ENCODE assay signal across 8 mouse cellular contexts in the genomic region with DNA sequence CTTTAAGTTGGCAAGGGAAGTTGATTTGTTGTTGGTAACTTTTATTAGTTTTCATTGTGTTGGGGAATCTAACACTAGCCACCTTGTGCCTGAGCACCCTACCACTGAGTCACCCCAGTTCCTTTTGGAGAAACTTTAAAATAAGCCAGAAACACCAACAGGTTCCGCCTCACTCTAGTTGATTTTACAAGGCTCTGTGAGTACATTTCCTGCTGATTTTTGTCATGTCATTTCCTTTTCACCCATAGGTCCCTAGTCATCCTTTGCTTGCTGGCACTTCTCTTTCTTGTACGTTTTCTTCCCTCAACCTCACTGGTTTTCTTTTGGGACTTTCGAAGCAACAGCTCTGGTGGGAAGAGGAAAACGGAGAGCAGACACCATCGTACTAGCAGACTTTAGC. TPM values are rescaled to one million over a fixed set of nuclear protein-coding genes. Genes with fewer than 3 reads are reported as not detected.
DNase-seq lines count a peak whose midpoint lies in the region; ATAC-seq and TF ChIP-seq lines count a peak whose summit lies in the region.
"Had no signal": no experiment of that assay in that cellular context is flagged by ENCODE, and none has a peak within 500 bp of the region (broad histone marks: within the 10 kb centered on the region; RNA-seq: fewer than 3 reads in every experiment).

No protein-coding gene starts in this region.

- no peak for ATAC-seq in forebrain, embryonic 16.5 days
- no peak for ATAC-seq in liver, embryonic 14.5 days (ENCODE audit: insufficient read depth)

- H3K27me3 ChIP-seq in forebrain, embryonic 16.5 days (replicated peaks; ENCODE audit: control insufficient read depth, insufficient read depth, low read length): no peaks in the 10 kb centered on the region
- no peaks in the 10 kb centered on the region for H3K27me3 ChIP-seq in liver, embryonic 14.5 days (ENCODE audit: control insufficient read depth, insufficient read depth, low read length)

- no peaks in the 10 kb centered on the region for H3K36me3 ChIP-seq in forebrain, embryonic 16.5 days (ENCODE audit: control insufficient read depth, insufficient read depth)
- H3K36me3 ChIP-seq in liver, embryonic 14.5 days (replicated peaks; ENCODE audit: control insufficient read depth, insufficient read depth, low read depth): no peaks in the 10 kb centered on the region

- H3K27ac ChIP-seq in forebrain, embryonic 16.5 days (ENCODE audit: low read length): no peak overlapping the region
- H3K27ac ChIP-seq in liver, embryonic 14.5 days: no peak overlapping the region

- TF ChIP-seq CTCF in liver, embryonic 14.5 days (IDR thresholded peaks at IDR 0.05; ENCODE audit: low read depth): no peak

- no peak overlapping the region for H3K9ac ChIP-seq in forebrain, embryonic 16.5 days (replicated peaks; ENCODE audit: low read depth, low read length)
- no peak overlapping the region; the same call in 1 of the 2 replicates for H3K9ac ChIP-seq in liver, embryonic 14.5 days (replicated peaks)

- 54% methylated on average over 5 of the region's 5 CpGs for WGBS in forebrain, embryonic 16.5 days
- WGBS in liver, embryonic 14.5 days (ENCODE audit: insufficient replicate concordance): 21% methylated on average over 5 of the region's 5 CpGs

- peak; percentile 7 for DNase-seq in thymus, postnatal 14 days
- DNase-seq in thymus, postnatal 36 days: no peak
- no peak for DNase-seq in liver, embryonic 14.5 days (ENCODE audit: low read depth in 3 of 3, low spot score in 3 of 3)
- no peak for DNase-seq in left cerebral cortex, postnatal 25 days (ENCODE audit: low spot score in 2 of 2)
- no peak for DNase-seq in right cerebral cortex, postnatal 14 days
- no peak for DNase-seq in Muller cell, postnatal 12 days (ENCODE audit: inconsistent ontology term)
- DNase-seq: cerebellum, adult 18-20 months had no signal

- TF ChIP-seq EP300 in liver, embryonic 14.5 days (IDR thresholded peaks at IDR 0.05; ENCODE audit: low read depth): no peak

- peak overlapping the region; percentile 65 for H3K4me2 ChIP-seq in forebrain, embryonic 16.5 days (ENCODE audit: low read length)
- H3K4me2 ChIP-seq in liver, embryonic 14.5 days (ENCODE audit: low read depth): peak overlapping the region; percentile 78

- intact Hi-C loops in left cerebral cortex, postnatal 25 days (cut with DNase I): loop anchor here (5.0 to 10.0 kb wide), 3 partner anchors 162 to 265 kb away; partner anchors contain the start of genes Atp7a, Atrx and Magt1

- H3K9me3 ChIP-seq in forebrain, embryonic 16.5 days (ENCODE audit: control insufficient read depth, low read length): no peaks in the 10 kb centered on the region
- H3K9me3 ChIP-seq in liver, embryonic 14.5 days (ENCODE audit: control insufficient read depth, low read length): no peaks in the 10 kb centered on the region

- peak overlapping the region; percentile 57; the same call in 1 of the 2 replicates for H3K4me3 ChIP-seq in forebrain, embryonic 16.5 days (replicated peaks; ENCODE audit: low read length)
- peak overlapping the region; percentile 60 to 65; a peak in 3 of 4 replicates for H3K4me3 ChIP-seq in liver, embryonic 14.5 days (ENCODE audit: insufficient read depth in 1 of 2, low read depth in 2 of 2, low read length in 2 of 2)

- H3K4me1 ChIP-seq in forebrain, embryonic 16.5 days (replicated peaks; ENCODE audit: control insufficient read depth, insufficient read depth, low read length): peaks cover 19% of the 10 kb centered on the region
- H3K4me1 ChIP-seq in liver, embryonic 14.5 days (replicated peaks; ENCODE audit: control insufficient read depth in 2 of 2, insufficient read depth in 2 of 2, low read length in 1 of 2): peaks cover 0 to 16% of the 10 kb centered on the region in 2 experiments; a peak in 2 of 4 replicates

RNA-seq across cellular contexts. Expression of gene Pgk1, which starts 2.5 kb away (rescaled TPM):
- polyA plus RNA-seq in forebrain, embryonic 16.5 days (2015; fragmentation: Nextera tagmentation; extraction: Ambion mirVana): 263 and 264 TPM in 2 replicates
- 99.2 and 148 TPM in 2 replicates for polyA plus RNA-seq in liver, embryonic 14.5 days (2012; rRNA removed)
- 133 and 153 TPM in 2 replicates for polyA plus RNA-seq in liver, embryonic 14.5 days (2014; fragmentation: Nextera tagmentation; extraction: Ambion mirVana)
- 100 to 1,000 TPM; 441 to 492 TPM for total RNA-seq in left cerebral cortex, postnatal 25 days (2021)

RNA-seq across cellular contexts. Expression of gene Taf9b, which starts 31.6 kb away (rescaled TPM):
- 14.7 and 16.3 TPM in 2 replicates for polyA plus RNA-seq in forebrain, embryonic 16.5 days (2015; fragmentation: Nextera tagmentation; extraction: Ambion mirVana)
- 2.7 and 3.3 TPM in 2 replicates for polyA plus RNA-seq in liver, embryonic 14.5 days (2012; rRNA removed)
- polyA plus RNA-seq in liver, embryonic 14.5 days (2014; fragmentation: Nextera tagmentation; extraction: Ambion mirVana): 7.5 and 8.1 TPM in 2 replicates
- total RNA-seq in left cerebral cortex, postnatal 25 days (2021): 10 to 100 TPM; 21.3 to 23.3 TPM

RNA-seq across cellular contexts. Expression of gene Tlr13, which starts 46.4 kb away (rescaled TPM):
- polyA plus RNA-seq in forebrain, embryonic 16.5 days (2015; fragmentation: Nextera tagmentation; extraction: Ambion mirVana): 0.30 and 0.36 TPM in 2 replicates
- polyA plus RNA-seq in liver, embryonic 14.5 days (2012; rRNA removed): 0.28 and 0.51 TPM in 2 replicates
- 0.57 and 1.4 TPM in 2 replicates for polyA plus RNA-seq in liver, embryonic 14.5 days (2014; fragmentation: Nextera tagmentation; extraction: Ambion mirVana)
- 1 to 10 TPM; 1.3 to 1.9 TPM for total RNA-seq in left cerebral cortex, postnatal 25 days (2021)
